Mouse (Mus musculus) gastrocnemius, adult 8-10 months (tissue): ENCODE results near the gene Snx1. TPM values are rescaled to one million over a fixed set of nuclear protein-coding genes. Genes with fewer than 3 reads are reported as not detected.

Experiments
- DNase-seq, 2 experiments: peaks; one replicate each; pipeline ENCODE4 v3.0.0; 2022; ENCODE audit warnings: low spot score in 2 of 2
- total RNA-seq, 4 experiments: library from RNA; stranded (reverse); gene quantifications; 2 replicates each; pipeline ENCODE4 v1.2.4; 2022

The Snx1 gene
- total RNA-seq: 10 to 100 TPM in 3 of 4 experiments, 1 to 10 TPM in 1; 9.0 to 11.0 (median 10.5) TPM

DNA sequence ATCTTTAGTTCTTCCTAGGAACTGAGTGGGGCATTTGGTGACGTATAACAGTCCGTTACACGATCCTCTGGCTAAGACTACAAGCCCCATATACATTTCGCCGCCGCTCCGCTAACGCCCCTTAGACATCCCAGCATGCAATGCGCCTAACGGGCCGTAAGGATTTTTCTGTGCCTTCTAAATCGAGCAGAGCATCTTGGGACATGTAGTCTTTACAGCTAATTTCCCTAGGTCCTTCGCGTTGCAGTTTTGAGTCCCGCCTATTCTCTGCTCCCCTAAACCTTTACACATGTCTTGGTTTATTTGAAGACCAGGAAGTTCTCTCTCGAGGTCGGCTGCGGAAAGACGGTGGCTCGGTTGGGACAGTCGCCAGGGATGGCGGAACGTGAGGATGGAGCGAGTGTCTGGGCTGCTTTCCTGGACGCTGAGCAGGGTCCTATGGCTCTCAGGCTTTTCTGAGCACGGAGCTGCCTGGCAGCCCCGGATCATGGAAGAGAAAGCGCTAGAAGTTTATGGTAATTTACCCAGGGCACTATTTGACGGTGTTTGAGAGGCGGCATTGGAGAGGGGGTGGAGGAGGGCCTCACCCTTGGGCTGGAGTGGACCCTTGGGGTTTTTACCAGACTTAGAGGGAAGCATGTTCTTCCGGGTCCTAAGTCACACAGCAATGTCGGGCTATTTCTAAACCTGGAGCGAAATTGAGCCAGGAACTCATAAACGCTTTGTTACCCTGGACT, at the start of gene Snx1, which contains the start of gene Ciao2a:
TSS of gene Snx1 (minus strand) at position 132 of the 737 bp plus-strand sequence.
TSS of gene Ciao2a (plus strand) at position 156 of the 737 bp plus-strand sequence.
- DNase-seq: peak; percentile 86 to 90

DNA sequence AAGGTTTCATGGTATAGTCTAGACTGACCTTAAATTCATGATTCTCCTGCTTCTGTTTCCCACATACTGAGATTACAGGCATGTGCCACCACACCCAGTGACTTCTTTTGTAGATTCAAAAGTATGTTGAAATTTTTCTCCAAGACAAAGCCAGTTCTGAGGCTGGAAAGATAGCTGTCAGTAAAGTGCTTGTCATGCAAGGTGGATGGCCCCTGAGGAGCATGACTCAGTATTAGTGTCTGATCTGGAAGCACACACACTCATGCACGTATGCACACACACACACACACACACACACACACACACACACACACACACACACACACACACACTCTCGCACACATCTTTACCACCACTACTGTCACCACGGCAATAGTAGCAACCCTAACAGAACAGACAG, 48.6 kb upstream of the Snx1 start:
- DNase-seq: no peak

DNA sequence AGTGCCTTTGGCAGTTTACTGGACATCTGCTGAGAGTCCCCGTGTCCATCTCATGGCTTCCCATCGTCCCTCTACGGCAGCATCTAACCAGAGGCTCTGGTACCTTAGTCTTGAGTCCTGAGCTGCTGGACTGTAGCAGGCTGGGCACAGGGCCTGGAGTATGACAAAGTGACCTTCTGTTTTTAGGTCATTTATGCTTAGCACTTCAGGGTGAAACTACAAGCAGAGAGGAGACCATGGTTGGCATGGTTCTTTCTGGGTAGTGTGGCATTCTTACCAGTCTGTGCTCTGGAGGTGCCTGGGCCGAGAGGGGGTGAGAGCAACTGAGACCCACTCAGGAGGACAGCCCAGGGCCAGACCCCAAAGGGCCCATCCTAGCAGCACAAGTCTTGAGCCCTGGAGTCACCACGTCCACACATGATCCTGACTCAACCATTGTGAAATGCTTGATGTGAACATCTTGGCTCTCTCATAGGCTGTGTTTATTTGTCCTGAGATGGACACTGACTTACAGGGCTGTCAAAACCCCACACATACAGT, 47.0 kb upstream of the Snx1 start:
- DNase-seq: no peak

DNA sequence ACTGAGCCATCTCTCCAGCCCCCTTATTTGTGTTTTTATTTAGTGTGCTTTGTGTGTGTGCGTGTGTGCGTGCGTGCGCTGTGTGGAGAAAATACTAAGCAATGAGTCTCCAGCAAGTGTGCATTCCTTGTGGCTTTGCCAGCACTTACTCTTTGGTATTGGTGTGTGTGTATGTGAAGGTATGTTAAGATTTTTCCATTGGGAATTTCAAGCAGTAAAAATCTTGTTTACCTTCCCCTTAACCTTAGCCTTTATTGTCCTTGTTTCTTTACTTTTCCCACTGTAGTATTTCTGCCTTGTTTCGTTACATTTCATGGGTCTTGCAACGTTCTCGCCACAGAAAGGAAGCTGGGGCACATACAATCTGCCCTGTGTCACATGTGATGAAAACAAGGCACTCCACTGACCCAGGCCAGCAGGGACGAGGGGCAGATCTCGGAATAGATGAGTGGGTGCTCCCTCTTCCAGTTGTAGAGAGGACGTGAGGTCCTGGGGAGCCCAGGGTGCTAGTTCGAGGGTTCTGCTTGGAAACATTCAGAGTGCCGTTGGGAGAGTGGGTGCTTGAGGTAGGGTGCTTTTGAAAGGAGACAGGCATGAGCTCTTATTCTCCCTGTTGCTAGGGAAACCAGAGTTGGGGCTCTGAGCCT, 45.0 kb upstream of the Snx1 start:
- DNase-seq: no peak

DNA sequence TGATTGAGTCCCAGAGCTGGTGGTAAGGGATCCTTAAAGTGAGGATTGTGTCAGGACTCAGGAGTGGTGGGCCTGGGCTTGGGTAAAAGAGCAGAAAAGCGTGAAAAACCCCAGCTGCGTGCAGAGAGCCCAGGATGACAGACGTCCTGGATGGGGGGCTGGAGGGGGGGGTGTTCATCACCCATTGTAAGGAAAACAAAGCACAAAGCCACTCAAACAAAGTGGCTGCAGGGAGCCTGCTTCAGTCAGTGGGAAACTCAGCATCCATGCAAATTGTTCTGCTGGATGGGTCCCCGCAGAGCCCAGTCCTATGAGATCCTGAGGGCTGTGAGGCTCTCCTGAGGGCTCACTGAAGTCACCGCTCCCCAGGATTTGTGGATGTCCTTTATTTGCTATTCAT, 44.1 kb upstream of the Snx1 start:
- DNase-seq: no peak

DNA sequence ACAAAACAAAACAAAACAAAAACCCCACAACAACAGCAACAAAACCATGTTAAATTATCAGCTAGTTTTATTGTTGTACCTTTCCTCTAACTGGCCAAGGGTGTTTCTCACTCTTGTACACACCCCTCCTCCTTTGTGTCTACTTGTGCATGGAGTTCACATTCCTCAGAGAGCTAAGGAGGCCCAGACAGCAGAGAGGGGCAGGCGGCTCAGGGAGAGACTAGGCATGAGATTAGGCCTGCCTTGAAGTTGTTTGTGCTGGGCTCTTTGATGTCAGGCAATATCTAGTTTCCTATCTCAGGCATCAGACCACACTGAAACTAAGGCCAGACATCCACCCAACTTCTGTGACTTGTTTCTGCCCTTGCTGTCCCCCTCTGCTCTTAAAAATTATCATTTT, 41.8 kb upstream of the Snx1 start:
- no peak for DNase-seq

DNA sequence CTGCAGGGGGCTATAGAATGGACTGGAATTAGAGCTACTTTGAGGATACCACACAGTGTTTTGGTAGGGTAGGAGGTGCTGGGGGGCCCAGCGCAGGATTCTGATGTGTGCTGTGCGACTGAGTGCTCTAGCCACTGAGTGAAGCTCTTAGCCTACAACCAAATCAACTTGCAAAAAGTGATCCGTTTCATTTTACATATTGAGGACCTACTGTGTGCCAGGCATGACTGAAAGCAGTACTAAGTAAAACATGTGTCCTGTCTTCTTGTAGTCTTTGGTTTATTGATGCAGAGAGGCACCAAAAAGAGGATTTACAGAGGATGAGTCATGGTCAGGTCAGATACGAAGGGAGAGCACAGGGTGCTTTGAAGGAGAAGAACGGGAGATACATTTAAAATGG, 40.8 kb upstream of the Snx1 start:
- no peak for DNase-seq

DNA sequence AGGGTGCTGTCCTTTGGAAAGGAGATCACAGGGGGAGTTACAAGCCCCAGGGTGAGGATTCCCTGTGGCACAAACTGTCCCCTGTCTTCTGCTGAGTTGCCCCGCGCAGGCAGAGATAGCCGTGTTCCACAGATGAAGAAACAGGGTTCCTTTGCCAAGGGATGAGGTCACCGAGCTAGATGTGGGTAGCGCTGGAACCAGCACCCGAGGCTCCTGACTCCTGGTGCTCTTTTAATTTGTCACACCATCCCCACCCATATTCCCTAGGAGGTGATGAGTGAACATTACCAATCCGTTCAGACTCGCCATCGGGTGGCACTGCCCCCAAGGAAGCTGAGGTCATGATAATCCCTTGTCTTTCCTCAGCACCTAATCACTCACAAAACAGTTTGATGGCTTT, 36.6 kb upstream of the Snx1 start:
- DNase-seq: peak; percentile 55 to 60

DNA sequence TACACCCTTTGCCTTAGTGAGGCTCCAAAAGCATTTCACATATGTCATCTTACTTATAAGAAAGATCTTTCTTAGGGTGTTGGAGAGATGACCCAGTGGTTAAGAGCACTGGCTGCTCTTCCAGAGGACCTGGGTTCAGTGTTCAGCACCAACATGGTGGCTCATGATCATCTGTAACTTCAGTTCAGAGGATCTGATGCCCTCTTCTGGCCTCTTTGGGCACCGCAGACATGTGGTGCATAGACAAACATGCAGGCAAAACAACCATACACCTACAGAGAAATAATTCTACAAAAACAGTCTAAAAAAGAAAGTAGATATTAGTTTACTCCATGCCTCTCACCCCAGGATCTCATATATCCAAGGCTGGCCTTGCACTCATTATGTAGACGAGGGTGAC, 33.8 kb upstream of the Snx1 start:
- no peak for DNase-seq

DNA sequence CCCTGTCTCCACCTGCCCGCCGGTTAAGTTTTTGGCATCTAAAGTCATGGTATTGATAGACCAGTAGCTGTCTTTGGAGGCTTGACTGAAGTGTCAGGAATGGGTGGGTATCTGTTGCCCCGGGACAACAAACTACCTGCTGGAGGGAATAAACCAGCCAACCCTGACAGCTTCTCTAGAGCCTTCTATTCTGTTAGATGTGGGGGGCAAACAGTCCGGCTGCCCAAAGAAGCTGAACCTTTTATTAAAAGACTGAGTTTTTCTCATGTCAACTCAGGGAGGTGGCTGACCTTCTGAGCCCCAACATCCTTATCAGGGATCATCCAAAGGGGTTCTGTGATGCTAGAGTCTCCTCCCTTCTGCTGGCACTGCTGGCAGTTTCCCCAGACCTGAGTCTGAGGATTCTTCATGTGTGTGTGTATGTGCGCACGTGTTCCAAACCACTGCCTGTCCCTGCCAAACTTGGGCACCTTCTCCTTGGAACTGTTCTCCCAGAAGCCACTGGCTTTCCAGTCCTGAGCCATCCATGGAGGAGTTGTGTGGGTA, 32.6 kb upstream of the Snx1 start:
- DNase-seq: no peak

DNA sequence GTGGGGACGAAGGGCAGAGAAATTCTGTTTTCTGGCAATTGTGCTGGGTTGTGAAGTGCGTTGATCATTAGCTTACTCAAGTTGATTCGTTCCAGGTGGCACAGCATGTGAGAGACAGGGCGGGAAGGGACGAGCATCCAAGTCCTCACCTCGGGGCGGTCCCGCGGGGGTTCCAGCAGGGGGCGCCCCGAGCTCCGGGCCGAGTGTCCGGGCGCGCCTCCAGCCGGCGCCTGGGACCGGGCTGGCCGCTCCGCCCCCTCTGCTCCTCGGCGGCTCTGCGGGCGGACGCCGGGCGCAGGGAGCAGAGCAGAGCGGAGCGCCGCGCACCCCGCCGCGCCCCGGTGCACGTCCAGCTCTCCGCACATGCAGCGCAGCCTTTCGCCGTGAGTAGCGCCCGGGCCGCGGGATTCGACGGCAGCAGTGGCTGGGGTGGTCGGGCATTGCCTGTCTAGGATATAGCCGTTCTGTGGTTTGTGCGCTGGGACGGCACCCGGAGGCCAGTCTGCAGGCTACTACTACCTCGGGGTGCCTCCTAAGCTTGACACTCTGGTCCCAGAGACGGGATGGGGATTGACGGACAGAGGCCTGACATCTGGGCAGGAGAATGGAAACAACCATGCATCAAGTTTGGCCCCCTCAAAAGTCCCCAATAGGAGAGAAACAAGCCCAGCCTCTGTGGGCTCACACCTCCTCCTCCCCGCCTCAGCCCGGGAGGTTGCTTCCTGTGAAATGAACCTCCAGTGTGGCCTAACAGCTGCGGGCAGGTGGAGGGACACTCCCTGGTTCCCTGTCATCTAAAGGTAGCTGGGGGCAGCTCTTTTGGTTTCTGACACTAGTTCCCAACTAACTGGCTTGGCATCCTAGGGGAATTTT, 31.8 kb upstream of the Snx1 start, which contains the start of gene Dapk2:
TSS of gene Dapk2 (plus strand) at position 266 of the 873 bp plus-strand sequence.
- DNase-seq: peak; percentile 77 to 86

DNA sequence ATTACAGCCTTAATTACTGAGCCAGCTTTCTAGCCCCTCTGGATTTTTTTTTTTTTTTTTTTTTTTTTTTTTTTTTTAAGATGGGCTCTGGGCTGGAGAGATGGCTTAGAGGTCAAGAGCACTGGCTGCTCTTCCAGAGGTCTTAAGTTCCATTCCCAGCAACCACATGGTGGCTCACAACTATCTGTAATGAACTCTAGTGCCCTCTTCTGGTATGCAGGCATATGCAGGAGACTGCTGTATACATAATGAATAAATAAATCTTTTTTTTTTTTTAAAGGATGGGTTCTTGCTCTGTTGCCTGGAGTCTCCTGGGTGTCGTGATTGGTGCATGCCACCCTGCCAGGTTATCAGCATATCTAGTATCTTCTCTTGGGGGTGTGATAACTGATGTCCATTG, 29.1 kb upstream of the Snx1 start:
- no peak for DNase-seq

DNA sequence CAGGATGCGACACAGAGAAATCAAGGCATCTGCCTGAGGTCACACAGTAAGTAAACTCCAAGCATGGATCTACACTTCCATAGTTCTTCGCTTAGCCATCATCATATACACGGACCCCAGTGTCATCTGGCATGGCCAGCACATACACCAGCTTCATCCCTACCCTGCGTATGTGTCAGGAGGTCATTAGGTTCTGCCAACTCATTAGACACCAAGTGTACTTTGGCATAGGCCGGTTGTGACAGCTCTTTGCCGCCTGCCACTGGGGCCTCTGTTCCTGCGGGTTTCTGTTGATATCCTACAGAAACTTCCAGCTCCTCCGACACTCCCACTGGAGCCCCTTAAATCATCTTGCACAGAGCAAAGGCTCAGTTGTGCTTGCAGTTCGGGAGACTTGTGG, 27.6 kb upstream of the Snx1 start:
- DNase-seq: no peak

DNA sequence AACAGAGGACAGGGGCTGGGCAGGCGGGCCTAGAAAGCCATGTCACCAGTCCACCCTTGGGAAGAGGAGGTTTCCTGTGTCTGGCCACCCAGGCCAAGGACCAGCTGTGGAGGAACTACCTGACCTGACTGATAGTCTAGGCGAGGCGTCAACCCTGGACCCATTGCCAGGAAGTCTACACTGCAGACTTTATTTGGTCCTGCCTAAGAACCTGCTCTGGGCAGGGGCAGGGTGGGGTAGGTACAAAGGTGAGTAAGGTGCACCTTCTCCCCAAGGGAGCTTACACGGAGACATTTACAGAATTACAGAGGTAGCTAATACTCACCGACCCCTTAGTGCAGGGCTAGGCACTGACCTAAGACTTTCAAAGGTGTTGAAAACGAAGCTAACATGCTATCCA, 27.2 kb upstream of the Snx1 start:
- DNase-seq: no peak

DNA sequence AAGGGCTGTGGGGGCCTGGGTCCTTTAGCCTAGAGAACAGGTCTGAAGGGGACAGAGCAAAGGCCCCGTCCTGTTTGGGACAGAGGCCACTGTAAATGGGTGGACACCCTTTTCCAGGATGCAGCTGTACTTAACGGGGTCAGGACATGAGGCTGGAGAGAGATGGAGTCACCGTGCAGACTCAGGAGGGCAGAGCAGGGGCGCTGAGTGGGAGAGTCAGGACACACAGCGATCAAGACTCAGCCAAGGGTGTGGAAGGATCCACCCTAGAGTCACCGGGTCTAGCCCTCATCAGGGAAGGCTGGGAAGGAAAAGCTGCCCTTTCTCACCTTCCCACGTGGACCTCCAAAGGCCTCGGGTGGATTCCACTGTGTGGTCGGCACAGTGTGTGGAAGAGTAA, 25.6 kb upstream of the Snx1 start:
- DNase-seq: no peak

DNA sequence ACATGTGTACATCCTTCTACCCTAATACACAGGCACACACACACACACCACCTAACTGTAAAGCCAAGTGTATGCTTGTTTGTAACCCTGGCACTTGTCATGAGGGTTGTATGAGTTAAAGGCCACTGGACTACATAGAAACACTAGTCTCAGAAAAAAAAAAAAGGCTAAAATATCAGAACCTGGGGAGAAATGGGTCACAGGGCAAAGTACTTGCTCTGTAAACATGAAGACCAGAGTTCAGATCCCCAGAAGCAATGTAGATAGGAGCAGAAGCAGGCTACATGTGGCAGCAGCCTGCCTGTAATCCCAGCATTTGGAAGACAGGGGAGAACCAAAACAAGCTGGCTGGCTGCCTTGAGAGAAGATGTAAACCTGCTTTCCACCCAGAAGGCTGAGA, 19.8 kb upstream of the Snx1 start:
- no peak for DNase-seq

DNA sequence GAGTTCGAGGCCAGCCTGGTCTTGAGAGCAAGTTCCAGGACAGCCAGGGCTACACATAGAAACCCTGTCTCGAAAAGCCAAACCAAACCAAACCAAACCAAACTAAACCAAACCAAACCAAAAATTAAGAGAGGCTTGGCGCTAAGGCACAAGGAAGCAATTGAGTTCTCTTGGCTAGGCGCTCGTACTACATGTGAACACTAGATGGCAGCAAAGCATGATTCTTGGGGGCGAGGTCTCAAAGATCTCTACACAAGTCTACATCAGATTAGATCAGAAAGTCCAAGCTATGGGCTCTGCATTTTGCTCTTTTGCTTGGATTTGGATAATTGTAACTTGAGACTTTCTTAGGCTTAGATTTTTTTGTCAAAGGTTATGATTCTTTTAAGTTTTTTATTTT, 17.9 kb upstream of the Snx1 start:
- DNase-seq: peak; percentile 36 to 40

DNA sequence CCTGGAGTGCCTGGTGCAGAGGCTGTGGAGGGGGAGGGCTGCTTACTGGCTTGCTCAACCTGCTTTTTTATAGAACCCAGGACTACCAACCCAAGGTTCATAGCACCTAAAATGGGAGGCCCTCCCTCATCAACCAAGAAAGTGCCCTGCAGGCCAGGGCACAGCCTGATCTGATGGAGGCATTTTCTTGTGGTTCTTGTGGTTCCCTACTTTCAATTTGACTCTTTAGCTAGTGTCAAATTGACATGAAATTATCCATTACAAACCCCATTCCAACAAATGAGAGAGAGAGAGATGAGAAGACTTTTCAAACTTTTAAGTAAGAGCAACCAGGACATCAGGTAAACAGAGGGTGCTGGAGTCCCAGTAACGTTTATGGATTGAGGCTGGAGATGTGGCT, 15.9 kb upstream of the Snx1 start:
- no peak for DNase-seq

DNA sequence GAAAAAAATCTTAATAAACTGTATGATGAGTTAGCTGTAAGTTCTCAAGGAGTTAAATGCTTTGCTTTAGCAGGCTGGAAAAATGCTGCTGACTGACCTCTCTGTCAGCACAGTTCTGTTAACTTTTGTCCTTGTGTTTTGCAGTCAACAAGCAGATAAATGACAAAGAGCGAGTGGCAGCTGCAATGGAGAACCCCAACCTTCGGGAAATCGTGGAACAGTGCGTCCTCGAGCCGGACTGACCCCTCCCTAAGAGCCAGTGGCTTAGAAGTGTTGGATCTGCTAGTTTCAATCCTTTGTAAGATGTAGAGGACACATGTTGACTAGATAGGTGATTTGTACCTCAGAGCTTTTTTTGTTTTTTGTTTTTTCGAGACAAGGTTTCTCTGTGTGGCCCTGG, 11.8 kb upstream of the Snx1 start:
- no peak for DNase-seq

DNA sequence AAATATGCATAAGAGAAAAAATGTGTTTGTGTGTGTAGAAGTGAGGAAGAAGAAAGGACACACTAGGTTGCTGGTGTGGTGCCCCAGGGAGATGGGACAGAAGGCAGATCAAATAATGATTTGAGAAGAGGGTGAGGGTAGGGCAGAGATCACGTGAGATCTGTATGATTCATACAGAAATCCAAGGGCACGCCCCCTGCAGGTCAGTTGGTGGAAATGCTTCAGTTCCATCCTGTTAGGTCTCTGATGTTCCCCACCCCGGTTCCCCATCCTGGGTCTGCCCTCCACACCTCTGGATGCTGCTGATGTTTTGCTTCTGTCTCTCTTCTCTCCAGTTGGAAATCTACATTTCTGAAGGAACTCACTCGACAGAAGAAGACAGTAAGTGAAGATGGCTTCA, 9.6 kb upstream of the Snx1 start:
- no peak for DNase-seq

DNA sequence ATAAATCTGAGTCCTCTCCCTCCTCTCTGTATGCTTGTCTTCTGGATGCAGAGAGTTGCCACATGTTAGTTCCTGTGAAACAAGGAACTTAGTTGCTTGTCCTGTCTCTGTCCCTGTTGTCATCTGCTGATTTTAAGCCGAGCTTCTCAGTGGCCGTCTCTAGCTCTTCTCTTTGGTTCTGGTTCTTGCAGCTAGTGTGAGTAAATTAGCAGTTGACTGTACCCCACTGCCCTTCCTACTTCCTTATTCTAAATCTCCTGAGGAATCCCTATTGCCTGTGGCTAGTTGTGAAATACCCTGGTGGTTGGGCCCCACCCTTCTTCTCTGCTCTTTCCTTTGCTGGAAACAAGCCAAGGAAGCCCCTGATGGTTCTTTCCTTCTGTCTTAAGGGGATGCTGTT, 5.1 kb upstream of the Snx1 start:
- no peak for DNase-seq

DNA sequence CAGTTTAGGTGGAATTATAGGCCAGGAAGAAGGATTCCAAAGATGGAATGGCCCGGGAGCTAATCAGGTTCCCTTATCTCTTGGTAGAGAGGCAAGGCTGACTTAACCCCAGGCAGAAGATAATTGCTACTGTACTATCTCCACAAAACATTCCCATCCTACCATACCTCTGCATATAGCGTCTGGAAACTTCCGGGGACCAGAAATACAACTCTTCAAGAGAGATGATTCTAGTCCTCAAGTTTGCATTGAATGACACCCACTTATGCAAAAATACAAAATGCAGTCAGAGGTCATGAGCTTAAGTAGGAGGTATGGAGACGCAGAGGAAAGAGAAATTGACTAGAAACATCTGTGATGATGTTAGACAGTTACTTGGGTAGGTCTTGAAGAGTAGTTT, 1.5 kb upstream of the Snx1 start:
- DNase-seq: no peak
